Mouse (Mus musculus) gastrocnemius, adult 18-20 months (tissue): ENCODE measurements around the gene Fgf13. TPM values are rescaled to one million over a fixed set of nuclear protein-coding genes. Genes with fewer than 3 reads are reported as not detected.

Source experiments
- DNase-seq: peaks from one replicate; pipeline ENCODE4 v3.0.0; 2021; ENCODE audit warnings: low spot score
- long read RNA-seq, 2 experiments: library from polyadenylated mRNA; stranded (forward); transcript quantifications; one replicate each; pipeline ENCODE4 v2.0.0; 2021
- total RNA-seq, 2 experiments: library from RNA; stranded (reverse); gene quantifications; 2 replicates each; pipeline ENCODE4 v1.2.3; 2021

Gene Fgf13
- total RNA-seq: 10 to 100 TPM; 58.0 to 61.3 TPM
- long read RNA-seq, experiment 1, partial matches to known transcripts: 1 of 1 reads
- long read RNA-seq, experiment 1, other reads (novel, unspliced or antisense): 0 of 1 reads
- long read RNA-seq, experiment 2: 0 reads

- DNase-seq: no peak
Observed at GRCm38 (mm10) chrX:59567695-59568431, at the start of gene Fgf13. Gene Fgf13 (minus strand): TSS chrX:59568071.

- no peak for DNase-seq
Observed at GRCm38 (mm10) chrX:59606535-59606934, 38.7 kb upstream of the Fgf13 start.

- no peak for DNase-seq
Observed at GRCm38 (mm10) chrX:59589050-59589449, 21.2 kb upstream of the Fgf13 start.

- peak; percentile 16 for DNase-seq
Observed at GRCm38 (mm10) chrX:59585508-59586186, 17.8 kb upstream of the Fgf13 start.

GRCm38 (mm10) chrX:59584034-59584433 is 16.2 kb upstream of the Fgf13 start:
- no peak for DNase-seq

- DNase-seq: no peak
Observed at GRCm38 (mm10) chrX:59566826-59567694, 811 bp downstream of the Fgf13 start.

GRCm38 (mm10) chrX:59566017-59566679 is 1.7 kb downstream of the Fgf13 start:
- DNase-seq: no peak

- no peak for DNase-seq
Observed at GRCm38 (mm10) chrX:59547931-59548330, 19.9 kb downstream of the Fgf13 start.

GRCm38 (mm10) chrX:59508273-59508672 is 59.6 kb downstream of the Fgf13 start:
- DNase-seq: no peak

- DNase-seq: no peak
Observed at GRCm38 (mm10) chrX:59493388-59493787, 74.5 kb downstream of the Fgf13 start.

- DNase-seq: no peak
Observed at GRCm38 (mm10) chrX:59485426-59485825, 82.4 kb downstream of the Fgf13 start.

- DNase-seq: no peak
Observed at GRCm38 (mm10) chrX:59402596-59403285, 165.1 kb downstream of the Fgf13 start.

GRCm38 (mm10) chrX:59290916-59291411 is 276.9 kb downstream of the Fgf13 start:
- DNase-seq: peak; percentile 7

- DNase-seq: no peak
Observed at GRCm38 (mm10) chrX:59251576-59251975, 316.3 kb downstream of the Fgf13 start.

- no peak for DNase-seq
Observed at GRCm38 (mm10) chrX:59243752-59244151, 324.1 kb downstream of the Fgf13 start.

- DNase-seq: no peak
Observed at GRCm38 (mm10) chrX:59243176-59243575, 324.7 kb downstream of the Fgf13 start.

GRCm38 (mm10) chrX:59241460-59241747 is 326.5 kb downstream of the Fgf13 start:
- DNase-seq: no peak

- no peak for DNase-seq
Observed at GRCm38 (mm10) chrX:59240683-59241459, 327.0 kb downstream of the Fgf13 start.

GRCm38 (mm10) chrX:59220675-59221074 is 347.2 kb downstream of the Fgf13 start:
- no peak for DNase-seq

- DNase-seq: no peak
Observed at GRCm38 (mm10) chrX:59201146-59201545, 366.7 kb downstream of the Fgf13 start.
